Mouse (Mus musculus): ENCODE results near the gene Diaph2.

- no peak for TF ChIP-seq CTCF (IDR thresholded peaks at IDR 0.05; ENCODE audit: low read depth)
- no peak for TF ChIP-seq EP300 (IDR thresholded peaks at IDR 0.05; ENCODE audit: low read depth)
Measured at GRCm38 (mm10) chrX:129781844-129782243, 32.3 kb downstream of the Diaph2 start.

Data from heart, postnatal 0 days (tissue).